Mouse (Mus musculus) limb, embryonic 14.5 days (tissue): ENCODE measurements around the gene Slc2a8. TPM values are rescaled to one million over a fixed set of nuclear protein-coding genes. Genes with fewer than 3 reads are reported as not detected.

ENCODE experiments used
- ATAC-seq: fragments of 200-750 bp; cut with Nextera tagmentation; 2 replicates; pipeline ENCODE4 v1.8.0; 2017; ENCODE audit warnings: low read depth, moderate number of reproducible peaks, moderate TSS enrichment; ENCODE audit not compliant: low FRiP score
- DNase-seq: peaks from one replicate; pipeline ENCODE4 v3.0.0-alpha.2; 2015; ENCODE audit warnings: low spot score
- H3K27ac ChIP-seq: fragments of 300-500 bp; sonication (generic); replicated peaks from 2 replicates; pipeline ENCODE4 v1.5.1; 2014; ENCODE audit warnings: low read depth, mild to moderate bottlenecking, low read length, moderate library complexity, mixed read lengths
- H3K27me3 ChIP-seq: fragments of 300-500 bp; sonication (generic); 2 replicates; pipeline ENCODE4 v1.6.1; 2014; ENCODE audit warnings: low read length, mixed read lengths; ENCODE audit not compliant: control insufficient read depth, insufficient read depth
- H3K36me3 ChIP-seq: fragments of 300-500 bp; sonication (generic); 2 replicates; pipeline ENCODE4 v1.6.1; 2014; ENCODE audit warnings: mild to moderate bottlenecking, low read length, moderate library complexity, mixed read lengths; ENCODE audit not compliant: control insufficient read depth, insufficient read depth
- H3K4me1 ChIP-seq: fragments of 300-500 bp; sonication (generic); 2 replicates; pipeline ENCODE4 v1.6.1; 2014; ENCODE audit warnings: antibody characterized with exemption, low read length, mixed read lengths; ENCODE audit not compliant: control insufficient read depth, insufficient read depth
- H3K4me2 ChIP-seq: fragments of 300-500 bp; sonication (generic); replicated peaks from 2 replicates; pipeline ENCODE4 v1.6.1; 2014; ENCODE audit warnings: low read depth, mild to moderate bottlenecking, low read length, moderate library complexity; ENCODE audit not compliant: severe bottlenecking
- H3K4me3 ChIP-seq: fragments of 300-500 bp; sonication (generic); replicated peaks from 2 replicates; pipeline ENCODE4 v1.5.1; 2014; ENCODE audit warnings: low read length
- H3K9ac ChIP-seq: fragments of 300-500 bp; sonication (generic); 2 replicates; pipeline ENCODE4 v1.6.1; 2014; ENCODE audit warnings: mild to moderate bottlenecking, low read depth, low read length, moderate library complexity; ENCODE audit not compliant: severe bottlenecking
- H3K9me3 ChIP-seq: fragments of 300-500 bp; sonication (generic); 2 replicates; pipeline ENCODE4 v1.6.1; 2016; ENCODE audit warnings: low read length; ENCODE audit not compliant: control insufficient read depth
- POLR2A ChIP-seq: fragments of 200-500 bp; IDR thresholded peaks from 2 replicates; pipeline ENCODE4 v1.8.0; 2012; ENCODE audit warnings: inconsistent platforms, mild to moderate bottlenecking, moderate library complexity, borderline replicate concordance; ENCODE audit not compliant: insufficient read depth, insufficient read length; ENCODE audit errors: extremely low read depth
- WGBS: fragments of 180-500 bp; shearing (Covaris S2); extraction: QIAGEN DNeasy Blood & Tissue Kit; methylation state at CpG from one replicate; pipeline ENCODE4 v1.1.7; 2014; 5-methylcytosine and 5-hydroxymethylcytosine counted together
- polyA plus RNA-seq, 2 experiments: library from polyadenylated mRNA; depleted of rRNA in 1 of 2; stranded (reverse) in 1 of 2; unstranded in 1 of 2; fragments of >200 nt; fragmentation: Nextera tagmentation in 1 of 2; extraction: Ambion mirVana in 1 of 2; gene quantifications; 2 replicates each; pipeline versions ENCODE4 v1.2.1 to v1.2.3; 2012 to 2014

Gene Slc2a8
- polyA plus RNA-seq, 2 experiments = 16.8 to 26.0 TPM

GRCm38 (mm10) chr2:32924306-32924844 is 57.5 kb downstream of the Slc2a8 start:
- Histone ChIP-seq H3K4me2 (no peak overlapping the region), H3K4me3 (no peak overlapping the region), H3K9me3 (no peaks in the 10 kb centered on the region), H3K27me3 (no peaks in the 10 kb centered on the region), H3K36me3 (peaks cover 77% of the 10 kb centered on the region), H3K27ac (no peak overlapping the region), H3K9ac (no peak overlapping the region), H3K4me1 (no peaks in the 10 kb centered on the region)
- DNase-seq (no peak), ATAC-seq (no peak)
- 79% methylated on average over 10 of the region's 10 CpGs for WGBS
- TF ChIP-seq POLR2A = no peak

DNA sequence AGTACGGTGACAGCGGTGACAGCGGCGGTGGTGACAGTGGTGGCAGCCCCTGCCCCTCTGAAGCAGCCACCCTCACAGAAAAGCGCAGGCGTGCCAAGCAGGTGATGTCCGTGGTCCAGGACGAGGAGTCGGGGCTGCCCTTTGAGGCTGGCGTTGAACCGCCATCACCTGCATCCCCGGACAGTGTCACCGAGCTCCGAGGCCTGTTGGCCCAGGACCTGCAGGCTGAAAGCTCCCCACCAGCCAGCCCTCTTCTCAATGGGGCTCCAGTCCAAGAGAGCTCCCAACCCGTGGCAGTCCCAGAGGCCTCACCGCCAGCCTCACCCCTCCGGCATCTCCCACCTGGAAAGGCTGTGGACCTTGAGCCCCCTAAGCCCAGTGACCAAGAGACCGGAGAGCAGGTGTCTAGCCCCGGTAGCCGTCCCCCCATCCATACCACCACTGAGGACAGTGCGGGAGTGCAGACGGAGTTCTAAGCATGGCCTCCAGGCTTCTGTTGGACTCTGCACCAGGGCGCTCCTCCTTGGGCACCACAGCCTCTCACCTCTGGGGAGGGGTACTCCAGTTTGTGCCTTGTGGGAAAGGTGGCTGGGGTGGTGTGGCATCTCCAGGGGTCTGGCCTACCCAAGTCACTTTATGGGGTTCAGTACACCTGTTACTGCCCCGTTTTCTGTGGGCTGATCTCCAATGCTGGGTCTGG is 58.2 kb downstream of the Slc2a8 start:
- no peak overlapping the region for H3K4me3 ChIP-seq
- TF ChIP-seq POLR2A = no peak
- 90% methylated on average over 24 of the region's 24 CpGs for WGBS
- no peak overlapping the region for H3K4me2 ChIP-seq
- no peaks in the 10 kb centered on the region for H3K4me1 ChIP-seq
- H3K27me3 ChIP-seq = no peaks in the 10 kb centered on the region
- peaks cover 78% of the 10 kb centered on the region for H3K36me3 ChIP-seq
- no peak overlapping the region for H3K27ac ChIP-seq
- no peaks in the 10 kb centered on the region for H3K9me3 ChIP-seq
- H3K9ac ChIP-seq = no peak overlapping the region
- ATAC-seq = no peak
- no peak for DNase-seq

Other genes with a start within 250 kb of the Slc2a8 start
- gene 6330409D20Rik, start 241.1 kb downstream of the Slc2a8 start, polyA plus RNA-seq (2012; rRNA removed) = 0.14 and 0.15 TPM in 2 replicates
- not detected in 2 replicates for gene 6330409D20Rik, start 241.1 kb downstream of the Slc2a8 start, polyA plus RNA-seq (2014; fragmentation: Nextera tagmentation; extraction: Ambion mirVana)
- gene Tor2a, start 224.8 kb downstream of the Slc2a8 start, polyA plus RNA-seq (2012; rRNA removed) = 82.6 and 169 TPM in 2 replicates
- gene Tor2a, start 224.8 kb downstream of the Slc2a8 start, polyA plus RNA-seq (2014; fragmentation: Nextera tagmentation; extraction: Ambion mirVana) = 81.2 and 86.2 TPM in 2 replicates
- 0.47 and 0.70 TPM in 2 replicates for gene Ttc16, start 206.4 kb downstream of the Slc2a8 start, polyA plus RNA-seq (2012; rRNA removed)
- gene Ttc16, start 206.4 kb downstream of the Slc2a8 start, polyA plus RNA-seq (2014; fragmentation: Nextera tagmentation; extraction: Ambion mirVana) = 0.12 and 0.15 TPM in 2 replicates
- gene Ptrh1, start 206.3 kb downstream of the Slc2a8 start, polyA plus RNA-seq (2012; rRNA removed) = 11.3 and 11.5 TPM in 2 replicates
- gene Ptrh1, start 206.3 kb downstream of the Slc2a8 start, polyA plus RNA-seq (2014; fragmentation: Nextera tagmentation; extraction: Ambion mirVana) = 5.1 and 5.8 TPM in 2 replicates
- gene Cfap157, start 197.7 kb downstream of the Slc2a8 start, polyA plus RNA-seq (2012; rRNA removed) = 0.04 and 0.05 TPM in 2 replicates
- gene Cfap157, start 197.7 kb downstream of the Slc2a8 start, polyA plus RNA-seq (2014; fragmentation: Nextera tagmentation; extraction: Ambion mirVana) = 0.11 and 0.12 TPM in 2 replicates
- gene Stxbp1, start 134.8 kb downstream of the Slc2a8 start, polyA plus RNA-seq (2012; rRNA removed) = 22.2 and 22.3 TPM in 2 replicates
- gene Stxbp1, start 134.8 kb downstream of the Slc2a8 start, polyA plus RNA-seq (2014; fragmentation: Nextera tagmentation; extraction: Ambion mirVana) = 15.8 and 20.8 TPM in 2 replicates
- 73.5 and 81.0 TPM in 2 replicates for gene Fam129b, start 106.0 kb downstream of the Slc2a8 start, polyA plus RNA-seq (2012; rRNA removed)
- 45.9 and 46.2 TPM in 2 replicates for gene Fam129b, start 106.0 kb downstream of the Slc2a8 start, polyA plus RNA-seq (2014; fragmentation: Nextera tagmentation; extraction: Ambion mirVana)
- gene Rpl12, start 20.5 kb downstream of the Slc2a8 start, polyA plus RNA-seq (2012; rRNA removed) = 1,366 and 1,484 TPM in 2 replicates
- gene Rpl12, start 20.5 kb downstream of the Slc2a8 start, polyA plus RNA-seq (2014; fragmentation: Nextera tagmentation; extraction: Ambion mirVana) = 237 and 247 TPM in 2 replicates
- 18.0 and 20.3 TPM in 2 replicates for gene Lrsam1, start 20.5 kb downstream of the Slc2a8 start, polyA plus RNA-seq (2012; rRNA removed)
- gene Lrsam1, start 20.5 kb downstream of the Slc2a8 start, polyA plus RNA-seq (2014; fragmentation: Nextera tagmentation; extraction: Ambion mirVana) = 9.4 and 11.5 TPM in 2 replicates
- 10.1 and 12.0 TPM in 2 replicates for gene Garnl3, start 149.6 kb upstream of the Slc2a8 start, polyA plus RNA-seq (2012; rRNA removed)
- gene Garnl3, start 149.6 kb upstream of the Slc2a8 start, polyA plus RNA-seq (2014; fragmentation: Nextera tagmentation; extraction: Ambion mirVana) = 9.6 and 10.0 TPM in 2 replicates
- 104 and 123 TPM in 2 replicates for gene Angptl2, start 234.0 kb upstream of the Slc2a8 start, polyA plus RNA-seq (2012; rRNA removed)
- 67.2 and 70.3 TPM in 2 replicates for gene Angptl2, start 234.0 kb upstream of the Slc2a8 start, polyA plus RNA-seq (2014; fragmentation: Nextera tagmentation; extraction: Ambion mirVana)